Mouse (Mus musculus) yolk sac, embryonic 10.5 days (tissue): ENCODE data around the gene Ust.

Experiments used
- DNase-seq: peaks from one replicate; pipeline ENCODE4 v3.0.0-alpha.2; 2017; ENCODE audit warnings: low spot score

Gene Ust

GRCm38 (mm10) chr10:8320771-8321170 lies 197.9 kb downstream of the Ust start:
- DNase-seq: no peak

DNA sequence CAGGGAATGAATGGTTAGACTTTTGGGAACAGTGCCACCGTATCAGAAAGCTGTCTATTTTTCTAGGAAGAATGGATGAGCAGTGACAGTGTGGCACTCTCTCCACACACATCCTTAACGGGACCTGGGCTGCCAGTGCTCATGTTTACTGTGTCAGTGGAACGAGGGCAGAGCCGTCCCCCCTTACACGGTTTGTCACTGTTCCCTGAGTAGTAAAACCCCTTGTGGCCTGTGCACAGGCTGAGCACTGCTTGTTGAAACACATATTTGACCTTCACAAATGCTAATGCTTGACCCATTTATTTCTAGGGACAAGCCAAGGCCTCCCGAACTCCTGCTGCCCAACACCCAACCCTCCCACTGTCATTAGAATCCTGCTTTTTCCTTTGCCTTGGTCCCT lies 209.2 kb downstream of the Ust start:
- no peak for DNase-seq

DNA sequence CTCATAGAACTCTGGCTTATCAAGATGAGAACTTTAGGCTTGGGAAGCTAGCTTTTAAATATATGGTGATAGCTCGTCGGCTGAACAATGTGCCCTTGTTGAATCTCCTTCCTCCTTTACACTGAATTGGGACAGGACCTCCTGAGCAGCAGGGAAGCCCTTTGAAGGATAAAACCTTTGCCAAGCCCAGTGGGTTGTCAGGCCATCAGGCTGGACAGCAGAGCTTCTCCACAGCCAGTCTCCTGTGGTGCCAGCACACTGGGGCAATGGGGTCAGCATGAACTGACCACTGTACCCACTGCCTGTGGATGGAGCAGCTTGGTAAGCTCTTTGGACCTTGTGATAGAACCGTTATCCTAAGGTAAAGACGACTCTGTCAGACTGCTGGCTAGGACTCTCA lies 214.4 kb downstream of the Ust start:
- no peak for DNase-seq

DNA sequence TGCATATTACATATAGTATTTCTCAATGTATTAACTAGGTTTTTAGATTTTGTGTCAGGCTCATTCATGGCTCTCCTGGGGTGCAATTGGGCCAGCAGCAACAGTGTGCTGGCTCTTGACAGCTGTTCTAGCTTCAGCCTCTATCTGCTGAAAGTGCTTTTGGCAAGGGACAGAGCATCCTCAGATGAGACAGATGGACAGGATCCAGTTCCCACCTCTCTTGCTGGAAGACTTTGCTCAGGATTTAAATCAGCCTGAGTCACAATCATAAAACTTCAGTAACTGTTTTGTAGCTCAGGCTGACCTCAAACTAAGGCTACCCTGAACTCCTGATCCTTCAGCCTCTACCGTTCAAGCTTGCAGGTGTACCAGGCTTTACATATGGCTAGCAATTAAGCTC lies 219.5 kb downstream of the Ust start:
- DNase-seq: no peak

DNA sequence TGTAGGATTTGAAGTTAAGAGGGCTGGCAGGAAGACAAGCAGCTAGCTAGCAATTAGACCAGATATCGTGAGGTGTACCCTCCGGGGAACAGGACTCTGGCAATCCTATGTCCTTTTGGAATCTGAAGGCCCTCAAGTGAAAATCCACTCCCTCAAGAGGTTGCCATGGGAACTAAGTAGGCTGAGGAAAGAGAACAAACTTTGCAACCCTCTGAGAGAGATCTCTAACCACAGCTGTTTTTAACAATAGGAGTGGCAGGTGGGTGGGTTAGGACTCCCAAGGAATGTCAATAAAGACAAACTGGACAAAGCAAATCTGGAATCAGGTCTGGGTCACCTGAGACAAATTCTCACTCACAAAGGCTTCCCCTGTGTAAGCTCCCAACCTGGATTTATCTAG lies 221.4 kb downstream of the Ust start:
- no peak for DNase-seq

DNA sequence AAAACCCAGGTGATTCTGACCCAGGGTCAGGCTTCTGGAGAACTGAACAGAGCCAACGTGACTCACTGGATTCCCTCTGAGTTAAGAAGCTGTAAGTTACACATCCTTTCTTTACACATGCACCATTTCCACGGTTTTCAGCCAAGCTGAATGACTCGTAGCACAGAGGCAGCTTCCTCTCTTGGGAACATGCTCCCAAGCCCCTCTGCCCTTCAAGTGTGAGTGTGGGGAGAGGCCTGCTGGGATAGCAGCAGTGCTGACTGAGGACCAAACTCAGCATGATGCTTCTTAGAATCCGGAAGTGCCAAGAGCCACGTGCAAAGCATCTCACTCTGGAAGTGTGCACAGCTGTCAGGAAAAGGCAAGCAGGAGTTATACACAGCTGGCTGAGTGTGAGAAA lies 228.0 kb downstream of the Ust start:
- no peak for DNase-seq

DNA sequence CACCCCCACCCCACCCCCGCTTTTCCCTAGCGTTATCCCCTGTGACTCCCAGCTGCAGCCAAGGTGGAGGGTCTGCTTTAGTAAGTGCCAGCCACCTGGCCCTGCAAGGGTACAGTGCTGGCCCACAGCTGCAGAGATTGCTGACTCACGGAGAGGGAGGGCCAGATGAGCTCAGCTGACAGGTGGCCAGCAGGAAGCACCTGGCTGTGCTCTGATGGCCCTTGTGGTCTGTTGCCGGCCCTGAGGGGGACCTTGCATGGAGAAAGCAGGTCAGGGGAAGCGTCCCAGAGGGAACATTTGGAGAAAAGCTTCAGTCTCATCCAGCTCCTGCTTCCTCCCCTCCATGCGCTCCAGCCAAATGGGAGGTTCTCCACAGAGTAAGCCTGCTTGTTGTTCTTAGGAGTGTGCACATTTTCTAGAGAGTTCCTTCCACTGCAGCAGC lies 231.3 kb downstream of the Ust start:
- DNase-seq: peak; percentile 4

GRCm38 (mm10) chr10:8283991-8284390 lies 234.6 kb downstream of the Ust start:
- no peak for DNase-seq

DNA sequence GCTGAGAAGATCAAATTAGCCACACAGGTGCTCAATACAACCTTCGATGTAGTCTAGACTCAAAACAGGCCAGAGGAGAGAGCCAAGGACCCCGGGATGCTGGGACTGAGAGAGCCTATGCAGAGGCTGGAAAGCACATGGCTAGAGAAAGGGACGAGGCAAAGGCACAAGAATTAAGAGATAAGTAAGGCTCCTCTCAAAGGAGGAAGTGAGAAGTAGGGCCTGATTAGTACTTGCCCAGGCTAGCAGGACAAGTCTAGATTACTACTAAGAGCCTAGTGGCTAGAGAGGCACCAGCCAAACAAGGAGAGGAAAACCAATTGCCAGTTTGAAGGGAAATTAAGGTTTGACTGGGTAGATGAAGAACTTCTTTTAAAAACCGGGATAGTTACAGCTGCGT lies 241.5 kb downstream of the Ust start:
- DNase-seq: no peak

DNA sequence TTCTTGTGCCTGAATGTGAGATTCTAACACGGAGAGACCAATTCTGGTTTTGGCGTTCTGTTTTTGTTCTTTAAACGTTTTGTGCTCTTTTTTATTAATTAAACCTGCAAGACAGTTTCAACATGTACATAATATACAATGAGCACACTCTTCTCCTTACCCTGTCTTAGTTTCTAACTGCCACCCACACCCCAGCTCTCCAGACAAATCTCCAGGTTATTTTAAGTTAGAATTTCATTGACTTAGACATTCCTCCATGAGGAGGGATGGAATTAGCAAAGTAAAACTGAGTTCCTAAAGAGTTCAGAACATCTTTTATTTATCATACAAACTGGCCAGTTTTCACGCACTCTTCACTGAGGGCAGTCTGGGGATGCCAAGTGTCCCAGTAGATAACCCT lies 248.9 kb downstream of the Ust start:
- DNase-seq: no peak

GRCm38 (mm10) chr10:8259716-8260115 lies 258.9 kb downstream of the Ust start:
- no peak for DNase-seq

DNA sequence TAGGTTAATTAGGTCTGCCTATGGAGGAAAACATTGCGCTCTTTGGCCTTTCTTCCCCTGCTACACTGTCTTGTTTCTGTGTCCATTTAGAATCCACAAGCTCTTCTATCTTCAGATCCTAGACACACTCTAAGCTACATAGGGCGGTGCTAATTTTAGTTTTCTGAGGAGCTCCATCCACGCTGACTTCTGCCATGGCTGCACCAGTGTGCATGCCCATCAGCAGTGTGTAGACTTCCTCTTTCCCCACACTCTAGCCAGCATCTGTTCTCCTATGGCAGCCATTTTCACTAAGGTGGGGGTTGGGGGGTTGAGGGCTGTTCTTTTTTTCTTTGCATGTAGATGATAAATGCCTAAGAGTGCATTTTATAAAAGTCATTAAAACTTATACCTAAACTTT lies 268.6 kb downstream of the Ust start:
- no peak for DNase-seq

DNA sequence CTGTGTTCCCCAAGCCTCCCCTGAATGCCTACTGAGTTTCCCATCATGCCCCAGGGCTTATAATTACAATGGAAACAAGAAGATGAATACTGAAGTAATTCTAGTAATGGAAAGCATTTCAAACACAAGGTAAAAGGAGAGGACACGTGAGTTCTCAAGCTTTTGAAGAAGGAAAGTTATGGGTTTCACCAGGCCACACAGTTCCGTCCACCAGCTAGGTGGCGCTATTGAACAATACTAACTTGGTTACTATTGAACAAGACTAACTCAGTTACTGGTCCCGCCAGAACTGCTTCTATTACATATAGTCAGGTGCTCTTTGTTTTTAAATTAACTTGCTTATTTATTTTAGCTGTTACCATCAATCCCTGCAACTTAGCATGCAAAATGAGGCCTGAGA lies 276.3 kb downstream of the Ust start:
- DNase-seq: no peak

GRCm38 (mm10) chr10:8240703-8241102 lies 277.9 kb downstream of the Ust start:
- no peak for DNase-seq

DNA sequence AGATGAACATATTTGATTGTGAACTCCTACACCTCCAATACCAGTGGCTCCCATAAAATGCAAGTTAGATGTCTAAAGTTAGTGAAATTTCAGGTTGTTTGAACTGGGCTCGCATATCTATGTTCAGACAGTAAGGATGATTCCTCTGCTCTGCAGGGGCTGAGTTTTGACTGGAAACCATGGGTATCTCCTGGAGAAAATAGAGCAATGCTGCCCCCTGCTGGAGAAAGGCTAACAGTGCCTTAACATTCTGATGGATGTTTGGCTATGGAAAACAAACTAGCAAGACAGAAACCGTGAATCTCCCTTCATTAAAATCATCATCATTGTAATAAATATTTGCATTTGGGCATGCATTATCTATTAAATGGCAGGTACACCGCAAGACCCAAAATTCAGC lies 278.4 kb downstream of the Ust start:
- DNase-seq: peak; percentile 55

- DNase-seq: no peak
Observed at GRCm38 (mm10) chr10:8236780-8237571, 281.6 kb downstream of the Ust start.

DNA sequence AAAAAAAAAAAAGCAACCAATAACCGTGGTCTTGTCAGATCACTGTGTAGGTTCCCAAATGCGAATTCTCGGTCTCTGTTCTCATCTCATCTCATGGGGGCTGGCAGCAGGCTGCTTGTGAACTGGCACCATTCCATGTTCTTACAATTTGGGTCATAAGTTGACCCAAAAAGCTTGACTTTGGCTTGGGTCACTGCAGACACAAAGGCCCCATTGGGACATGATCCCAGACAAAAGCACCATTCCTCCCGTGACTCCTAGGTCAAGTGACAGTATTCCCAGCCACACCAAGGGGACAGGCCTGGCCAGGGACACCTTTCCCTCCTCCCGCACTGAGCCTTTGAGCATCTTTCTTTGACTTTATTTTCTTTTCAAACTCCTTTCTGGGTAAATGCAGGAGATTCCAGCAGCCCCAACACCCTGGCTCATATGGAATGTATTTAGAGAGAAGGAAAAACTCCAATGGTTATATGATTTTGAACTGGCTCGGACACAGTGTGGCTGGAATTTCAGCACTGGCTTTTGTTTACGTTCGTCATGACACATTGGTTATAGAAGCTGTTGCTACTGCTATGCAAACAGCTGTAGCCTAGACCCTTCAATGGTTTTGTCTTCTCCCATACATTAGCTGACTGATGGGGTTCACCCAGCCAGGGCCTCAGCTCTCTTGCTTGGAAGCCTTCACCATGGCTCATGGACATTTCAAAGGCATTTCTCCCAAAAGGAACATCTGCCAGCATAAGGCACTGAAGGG lies 285.3 kb downstream of the Ust start:
- DNase-seq: no peak

GRCm38 (mm10) chr10:8232535-8232934 lies 286.1 kb downstream of the Ust start:
- no peak for DNase-seq

DNA sequence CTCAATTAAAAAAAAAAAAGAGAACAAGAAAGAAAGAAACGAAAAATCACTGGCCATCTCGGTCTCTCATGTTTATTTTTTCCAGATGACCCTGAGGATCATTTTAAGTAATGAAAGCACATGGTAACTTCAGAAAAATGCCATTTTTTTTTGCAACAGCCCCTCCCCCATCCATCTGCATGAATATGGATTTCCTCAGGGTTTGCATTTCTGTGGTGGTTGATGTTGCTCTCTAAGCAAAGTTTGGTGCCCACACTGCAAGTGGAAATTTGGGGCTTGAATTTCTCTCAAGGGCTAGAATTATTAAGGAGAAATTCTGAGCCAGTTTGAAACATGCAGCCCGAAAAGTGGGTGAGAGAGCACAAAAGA lies 290.3 kb downstream of the Ust start:
- no peak for DNase-seq

DNA sequence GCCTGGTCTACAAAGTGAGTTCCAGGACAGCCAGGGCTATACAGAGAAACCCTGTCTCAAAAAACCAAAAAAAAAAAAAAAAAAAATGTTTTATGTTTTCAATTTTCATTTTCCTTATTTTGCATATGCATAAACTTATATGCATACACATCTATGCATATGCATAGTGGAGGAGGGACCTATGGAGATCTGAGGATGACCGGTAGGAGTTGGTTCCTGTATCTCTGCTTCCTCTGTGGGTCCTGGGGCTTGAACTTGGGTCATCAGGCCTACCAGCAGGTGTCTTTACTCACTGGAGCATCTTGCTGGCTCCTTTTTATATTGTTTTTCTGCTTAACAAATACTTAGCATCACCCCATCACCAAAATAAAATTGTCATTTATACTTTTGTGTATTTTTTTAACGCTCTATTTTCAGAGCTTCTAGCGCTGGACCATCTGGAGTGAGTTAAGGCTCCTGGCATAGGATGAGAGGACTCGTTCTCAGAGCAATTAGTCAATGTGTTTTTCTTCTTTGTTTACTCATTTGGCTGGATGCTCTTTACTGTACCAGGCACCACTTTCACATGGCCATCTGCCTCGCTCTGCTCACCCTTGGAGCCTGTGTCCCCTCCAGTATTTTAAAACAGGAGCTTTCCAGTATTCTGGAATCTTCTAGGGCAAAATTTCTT lies 290.8 kb downstream of the Ust start:
- no peak for DNase-seq

DNA sequence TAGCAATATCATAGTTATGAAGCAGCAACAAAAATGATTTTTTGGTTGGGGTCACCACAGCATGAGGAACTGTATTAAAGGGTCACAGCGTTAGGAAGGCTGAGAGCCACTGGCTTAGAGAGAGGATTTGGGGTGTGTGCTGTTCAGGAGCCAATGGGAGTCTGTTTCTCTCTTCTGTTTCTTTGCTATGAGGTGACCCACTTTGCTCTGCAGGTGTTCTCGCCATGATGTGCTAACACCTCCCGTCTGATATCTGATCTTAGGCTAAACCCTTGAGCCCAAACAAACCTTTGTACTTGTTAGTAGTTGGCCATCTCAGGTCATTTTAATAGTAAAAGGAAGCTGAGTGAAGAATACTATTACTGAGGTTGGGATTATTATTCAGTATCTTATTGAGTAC lies 292.0 kb downstream of the Ust start:
- DNase-seq: no peak

GRCm38 (mm10) chr10:8224641-8225040 lies 294.0 kb downstream of the Ust start:
- DNase-seq: no peak

GRCm38 (mm10) chr10:8224046-8224445 lies 294.6 kb downstream of the Ust start:
- no peak for DNase-seq
